Mouse (Mus musculus): ENCODE results near the gene Cers5.
"Not testable (repeated sequence)": the region's sequence is repeated elsewhere in the genome, so short reads cannot be mapped to it uniquely, and the experiment has no call there.

Gene Cers5

DNA sequence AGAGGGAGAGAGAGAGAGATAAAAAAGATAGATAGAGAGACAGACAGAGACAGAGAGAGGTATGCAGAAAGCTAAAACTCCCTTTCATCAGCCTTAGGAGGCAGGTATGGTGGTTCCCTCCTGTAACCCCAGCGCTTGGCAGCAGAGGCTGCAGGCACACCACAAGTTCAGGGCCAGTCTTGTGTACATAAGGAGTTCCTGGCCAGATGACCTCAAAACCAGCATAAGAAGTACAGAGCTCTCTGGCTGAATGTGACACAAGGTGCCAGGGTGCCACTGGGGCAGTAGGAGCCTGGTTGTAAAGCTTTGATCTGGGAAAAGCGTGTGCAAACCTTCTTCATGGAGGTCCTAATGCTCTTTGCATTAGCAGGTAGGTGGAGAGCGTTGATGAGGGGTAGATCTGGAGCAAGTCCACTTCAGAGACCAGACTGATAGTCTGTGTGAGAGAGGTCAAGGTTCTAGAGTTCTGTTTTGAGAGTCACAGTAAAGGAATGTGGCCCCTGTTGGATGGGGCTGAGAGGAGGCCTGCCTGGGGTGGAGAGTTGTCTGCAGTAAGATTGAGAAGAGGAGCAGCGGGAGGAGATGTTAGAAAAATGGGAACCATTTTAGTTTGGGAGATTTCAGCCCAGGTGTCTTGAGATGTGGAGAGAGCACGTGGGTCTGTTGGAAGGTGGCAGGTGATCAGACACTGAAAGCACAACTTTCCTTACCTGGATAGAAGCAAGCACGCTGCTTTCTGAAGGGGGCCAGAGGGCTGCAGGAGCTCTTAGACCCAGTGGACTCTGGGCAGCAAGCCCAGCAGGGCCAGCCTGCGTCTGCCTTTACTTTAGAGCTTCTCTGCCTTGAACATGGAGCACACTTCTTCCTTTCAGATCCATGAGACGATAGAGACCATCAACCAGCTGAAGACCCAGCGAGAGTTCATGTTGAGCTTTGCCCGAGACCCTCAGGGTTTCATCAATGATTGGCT is 62.2 kb downstream of the Cers5 start:
- DNase-seq (ENCODE audit: low read depth, low spot score) = no peak

DNA sequence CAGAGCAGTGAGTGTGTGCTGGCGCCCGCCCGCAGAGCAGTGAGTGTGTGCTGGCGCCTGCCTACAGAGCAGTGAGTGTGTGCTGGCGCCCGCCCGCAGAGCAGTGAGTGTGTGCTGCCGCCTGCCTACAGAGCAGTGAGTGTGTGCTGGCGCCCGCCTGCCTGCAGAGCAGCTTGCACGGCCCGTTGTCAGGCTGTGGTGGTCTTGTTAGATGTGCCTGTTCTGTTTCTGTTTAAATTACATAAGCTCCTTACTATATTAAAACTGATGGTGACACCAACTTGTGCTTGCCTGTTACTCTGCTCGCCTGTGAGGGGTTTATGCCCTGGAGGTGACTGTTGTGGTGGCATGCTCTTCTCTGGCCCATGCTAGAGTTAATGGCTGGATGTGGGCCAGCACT is 64.5 kb downstream of the Cers5 start:
- DNase-seq (ENCODE audit: low read depth, low spot score) = no peak

- DNase-seq (ENCODE audit: low read depth, low spot score) = peak; percentile 85
Measured at GRCm38 (mm10) chr15:99705440-99706048, 67.1 kb downstream of the Cers5 start, which contains the start of gene Gm17349. Gm17349 (minus strand) TSS chr15:99705490.

- peak; percentile 90 for DNase-seq (ENCODE audit: low read depth, low spot score)
Measured at GRCm38 (mm10) chr15:99704881-99705280, 67.8 kb downstream of the Cers5 start.

GRCm38 (mm10) chr15:99704041-99704681 is 68.5 kb downstream of the Cers5 start:
- peak; percentile 86 for DNase-seq (ENCODE audit: low read depth, low spot score)

- DNase-seq (ENCODE audit: low read depth, low spot score) = peak; percentile 34
Measured at GRCm38 (mm10) chr15:99703676-99704040, 69.0 kb downstream of the Cers5 start.

DNA sequence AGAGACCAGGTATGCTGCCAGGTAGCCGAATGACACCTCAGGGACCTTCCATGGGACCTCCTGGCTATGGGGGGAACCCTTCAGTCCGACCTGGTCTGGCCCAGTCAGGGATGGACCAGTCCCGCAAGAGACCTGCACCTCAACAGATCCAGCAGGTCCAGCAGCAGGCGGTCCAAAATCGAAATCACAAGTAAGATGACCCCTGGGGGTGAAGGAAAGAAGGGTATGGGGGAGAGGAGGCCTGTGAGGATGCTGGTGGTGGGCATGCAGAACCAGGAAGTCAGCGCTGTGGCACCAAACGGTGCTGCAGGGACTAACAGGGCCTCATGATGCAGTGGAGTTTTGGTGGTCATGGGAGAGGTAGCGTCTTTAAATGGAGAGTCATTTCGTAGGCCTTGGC is 69.6 kb downstream of the Cers5 start:
- DNase-seq (ENCODE audit: low read depth, low spot score) = peak; percentile 36

DNA sequence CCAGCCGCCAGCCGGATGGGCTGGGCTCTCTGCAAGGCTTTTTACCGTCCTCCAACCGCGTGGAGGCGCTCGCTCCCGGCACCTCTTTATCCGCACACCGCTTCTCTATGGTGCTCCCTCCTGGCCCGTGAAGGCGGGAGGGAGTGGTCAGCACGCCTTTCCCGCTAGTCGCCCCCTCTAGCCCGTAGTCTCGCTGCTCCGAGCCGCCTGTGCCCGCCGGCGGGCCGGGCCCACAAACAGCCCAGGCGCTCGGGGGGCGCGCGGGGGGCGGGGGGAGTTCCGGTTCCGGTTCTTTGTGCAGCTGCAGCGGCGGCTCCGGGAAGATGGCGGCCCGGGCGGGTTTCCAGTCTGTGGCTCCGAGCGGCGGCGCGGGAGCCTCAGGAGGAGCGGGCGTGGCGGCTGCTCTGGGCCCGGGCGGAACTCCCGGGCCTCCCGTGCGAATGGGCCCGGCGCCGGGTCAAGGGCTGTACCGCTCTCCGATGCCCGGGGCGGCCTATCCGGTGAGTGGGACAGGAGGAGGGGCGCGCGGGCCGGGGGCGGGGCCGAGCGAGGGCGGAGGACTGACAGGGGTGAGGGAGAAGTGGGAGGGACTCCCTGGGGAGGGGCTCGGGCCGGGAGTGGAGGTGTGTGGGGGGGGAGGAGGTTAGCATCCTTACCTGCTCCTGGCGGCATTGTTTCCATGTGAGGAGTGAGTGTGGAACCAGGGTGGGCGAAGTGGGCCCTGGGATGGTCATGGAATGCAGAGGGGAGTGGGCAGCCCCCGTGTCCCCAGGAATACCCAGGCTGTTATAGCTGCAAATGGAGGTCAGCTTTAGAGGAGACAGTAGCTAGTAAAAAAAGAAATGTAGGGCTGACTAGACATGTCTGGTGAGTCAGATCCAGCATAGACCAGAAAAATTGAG is 70.4 kb downstream of the Cers5 start, which contains the start of gene Smarcd1:
Gene Smarcd1, plus strand, starts transcription at position 131 of the 902 bp plus-strand sequence.
- peak; percentile 97 for DNase-seq (ENCODE audit: low read depth, low spot score)

DNA sequence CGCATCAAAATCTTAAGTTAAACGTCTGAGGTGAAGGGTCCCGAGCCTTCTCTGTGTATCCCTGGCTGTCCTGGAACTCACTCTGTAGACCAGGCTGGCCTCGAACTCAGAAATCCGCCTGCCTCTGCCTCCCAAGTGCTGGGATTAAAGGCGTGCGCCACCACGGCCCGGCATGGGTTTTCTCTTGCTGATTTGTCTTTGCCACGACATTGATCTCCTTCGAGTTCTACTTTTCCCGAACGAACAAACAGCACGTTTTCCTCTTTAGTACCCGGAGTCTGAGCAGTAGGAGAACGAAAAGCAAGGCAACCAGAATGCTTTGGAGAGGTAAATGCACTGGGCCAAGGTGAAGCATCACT is 71.1 kb downstream of the Cers5 start:
- DNase-seq (ENCODE audit: low read depth, low spot score) = not testable (repeated sequence)

DNA sequence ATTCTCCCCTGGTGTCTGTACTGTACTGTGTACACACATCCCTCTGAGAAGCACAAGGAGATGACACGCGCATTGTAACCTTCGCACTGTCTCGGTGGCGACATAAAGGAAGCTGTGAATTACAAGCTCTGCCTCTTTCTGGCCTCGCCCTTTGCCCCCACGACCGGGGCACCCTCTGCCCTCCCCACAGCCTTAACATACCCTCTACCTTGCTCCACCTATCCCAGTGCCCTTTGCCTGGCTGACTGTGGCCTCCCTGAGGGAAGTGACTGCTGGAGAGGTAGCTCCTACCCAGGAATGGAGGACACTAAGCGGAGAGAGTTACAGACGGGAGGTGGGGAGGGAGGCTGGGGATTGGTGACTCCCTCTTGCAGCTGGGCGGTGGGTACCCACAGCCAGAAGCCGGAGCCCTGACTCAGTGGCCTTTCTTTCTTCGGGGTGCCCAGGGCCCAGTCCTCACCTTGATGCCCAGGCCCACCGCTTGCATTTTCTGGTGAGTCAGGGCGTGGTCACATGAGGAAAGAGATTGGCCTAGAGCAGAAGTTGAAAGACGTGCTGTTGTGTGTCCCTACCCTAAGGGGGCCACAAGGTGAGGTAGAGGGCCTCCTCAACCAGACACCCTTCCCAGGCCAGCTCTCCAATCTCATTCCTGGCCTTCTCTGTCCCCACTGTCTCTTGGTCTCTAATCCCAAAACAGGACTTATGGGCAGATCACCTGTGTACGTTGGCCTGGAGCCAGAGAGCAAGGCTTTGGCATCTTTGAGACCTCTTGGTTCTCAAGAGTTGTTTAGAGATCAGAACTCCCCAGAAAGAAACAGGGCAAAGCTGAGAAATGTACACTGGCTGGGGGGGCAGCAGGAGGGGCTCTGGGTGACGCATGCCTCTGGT is 72.2 kb downstream of the Cers5 start:
- DNase-seq (ENCODE audit: low read depth, low spot score) = no peak

DNA sequence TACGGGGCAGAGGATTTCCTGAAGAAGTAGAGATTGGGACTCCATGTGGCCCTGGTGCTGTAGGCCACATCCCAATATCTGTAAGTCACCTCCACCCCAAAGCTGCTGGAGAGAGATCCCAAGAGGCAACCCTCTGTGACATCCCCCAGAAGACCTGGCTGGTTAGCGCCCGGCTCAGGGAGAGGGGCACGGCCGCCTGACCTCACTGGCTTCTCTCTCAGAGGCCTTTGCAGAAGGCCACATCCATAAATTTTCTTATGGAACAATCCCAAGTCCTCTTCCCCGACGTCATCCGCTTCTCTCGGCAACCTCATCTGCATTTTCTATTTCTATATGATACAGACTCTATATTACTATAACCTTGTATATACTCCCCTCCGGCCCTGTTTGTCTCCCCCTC is 73.0 kb downstream of the Cers5 start:
- no peak for DNase-seq (ENCODE audit: low read depth, low spot score)

DNA sequence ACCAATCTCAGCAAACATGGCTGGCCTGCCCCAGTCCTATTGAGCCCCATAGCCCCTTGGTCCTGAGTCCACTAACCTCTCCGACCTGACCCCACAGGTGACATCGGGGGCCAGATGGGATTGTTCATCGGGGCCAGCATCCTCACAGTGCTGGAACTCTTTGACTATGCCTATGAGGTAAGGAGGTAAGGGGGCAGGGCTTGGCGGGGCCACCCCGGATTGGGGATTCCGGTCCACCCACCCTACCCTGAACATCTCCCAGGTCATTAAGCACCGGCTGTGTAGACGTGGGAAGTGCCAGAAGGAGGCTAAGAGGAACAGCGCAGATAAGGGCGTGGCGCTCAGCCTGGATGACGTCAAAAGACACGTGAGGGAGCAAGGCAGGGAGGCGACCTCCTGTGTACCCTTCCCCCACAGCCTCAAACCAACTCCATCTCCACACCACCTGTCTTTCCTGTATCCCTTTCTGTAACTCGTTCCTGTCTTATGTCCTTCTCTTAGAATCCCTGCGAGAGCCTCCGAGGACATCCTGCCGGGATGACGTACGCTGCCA is 74.1 kb downstream of the Cers5 start:
- peak; percentile 80 for DNase-seq (ENCODE audit: low read depth, low spot score)

DNA sequence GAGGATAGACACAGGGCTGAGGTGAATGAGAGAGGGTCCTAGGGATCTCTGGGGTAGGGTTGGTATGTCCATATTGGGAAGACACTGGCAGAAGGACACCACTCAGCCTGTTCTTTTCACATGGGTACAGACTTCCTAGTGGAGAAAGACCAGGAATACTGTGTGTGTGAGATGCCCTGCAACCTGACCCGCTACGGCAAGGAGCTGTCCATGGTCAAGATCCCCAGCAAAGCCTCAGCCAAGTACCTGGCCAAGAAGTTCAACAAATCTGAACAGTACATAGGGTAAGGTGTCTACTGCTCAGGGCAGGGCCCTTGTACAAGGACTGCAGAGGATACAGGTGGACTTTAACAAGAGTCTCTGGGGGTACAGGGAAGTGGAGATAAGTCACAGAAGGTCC is 75.4 kb downstream of the Cers5 start:
- no peak for DNase-seq (ENCODE audit: low read depth, low spot score)

DNA sequence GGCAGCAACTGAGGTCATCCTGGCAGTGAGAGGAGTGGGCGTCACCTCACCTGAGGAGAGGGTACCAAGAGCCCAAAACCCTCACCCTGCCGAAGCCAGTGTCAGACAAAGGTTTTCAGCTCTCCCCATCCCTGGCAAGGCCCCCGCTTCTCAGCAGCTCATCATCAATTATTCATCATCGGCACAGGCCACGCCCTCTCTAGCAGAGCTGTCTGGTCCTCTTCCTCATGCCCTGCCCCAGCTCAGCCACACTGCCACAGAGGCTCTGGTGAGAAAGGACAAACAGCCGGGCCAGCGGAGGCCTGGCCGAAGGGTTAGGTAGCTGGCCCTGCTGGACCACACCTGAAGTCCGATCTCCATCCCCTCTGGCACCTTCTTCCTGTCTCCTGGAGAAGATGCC is 80.7 kb downstream of the Cers5 start:
- DNase-seq (ENCODE audit: low read depth, low spot score) = no peak

DNA sequence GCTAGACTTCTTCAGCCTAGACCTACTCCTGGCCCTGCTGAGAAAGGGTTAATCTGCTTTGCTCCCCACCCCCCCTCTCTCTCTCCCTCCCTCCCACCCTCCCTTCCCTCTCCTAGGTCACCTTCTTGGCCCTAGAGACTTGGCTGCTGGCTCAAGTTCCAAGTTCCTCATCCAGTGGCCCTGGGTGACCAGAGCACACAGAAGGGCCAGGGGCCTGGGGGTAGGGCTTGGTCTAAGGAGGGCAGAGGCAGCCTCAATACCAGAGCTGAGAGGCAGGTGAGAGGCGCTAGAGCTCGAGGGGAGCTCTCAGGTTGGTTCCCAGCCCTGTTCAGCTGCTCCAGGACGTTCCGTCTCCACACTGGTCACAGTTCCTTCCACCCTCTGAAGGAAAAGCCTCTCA is 81.8 kb downstream of the Cers5 start:
- DNase-seq (ENCODE audit: low read depth, low spot score) = no peak

- DNase-seq (ENCODE audit: low read depth, low spot score) = peak; percentile 79
Measured at GRCm38 (mm10) chr15:99688712-99689111, 84.0 kb downstream of the Cers5 start.

Data from ES-CJ7 (cell line).